In genomic region chr17:35643609-35644236, GRCm38 (mm10) we compare ENCODE assay signal across 32 mouse cellular contexts. TPM values are rescaled to one million over a fixed set of nuclear protein-coding genes. Genes with fewer than 3 reads are reported as not detected.
DNase-seq lines count a peak whose midpoint lies in the region; ATAC-seq lines count a peak whose summit lies in the region.
"Had no signal": no experiment of that assay in that cellular context is flagged by ENCODE, and none has a peak within 500 bp of the region (broad histone marks: within the 10 kb centered on the region; RNA-seq: fewer than 3 reads in every experiment).

Mucl3 (minus strand) TSS chr17:35643695.

- H3K27me3 ChIP-seq in heart, embryonic 12.5 days (replicated peaks), result peaks cover 26% of the 10 kb centered on the region
- H3K27me3 ChIP-seq in kidney, embryonic 16.5 days (ENCODE audit: insufficient read depth, low read length), result no peaks in the 10 kb centered on the region
- peaks cover 13% of the 10 kb centered on the region; the same call in 1 of the 2 replicates for H3K27me3 ChIP-seq in limb, embryonic 10.5 days (ENCODE audit: low read depth, poor library complexity, severe bottlenecking)
- H3K27me3 ChIP-seq: hindbrain, embryonic 15.5 days had no signal

- no peak within 1 kb of the TSS for H3K4me3 ChIP-seq in heart, embryonic 12.5 days
- no peak within 1 kb of the TSS for H3K4me3 ChIP-seq in kidney, embryonic 16.5 days (ENCODE audit: low read length)
- no peak within 1 kb of the TSS for H3K4me3 ChIP-seq in limb, embryonic 10.5 days
- H3K4me3 ChIP-seq: embryonic facial prominence, embryonic 13.5 days; forebrain, embryonic 10.5 days; gastrocnemius, adult 2 months; heart, adult 2 months; hindbrain, embryonic 10.5 days; hindbrain, embryonic 15.5 days; liver, embryonic 12.5 days had no signal

- H3K9ac ChIP-seq in heart, embryonic 12.5 days, result no peak within 1 kb of the TSS
- no peak within 1 kb of the TSS for H3K9ac ChIP-seq in kidney, embryonic 16.5 days (replicated peaks; ENCODE audit: low read length)
- H3K9ac ChIP-seq: embryonic facial prominence, embryonic 13.5 days; hindbrain, embryonic 15.5 days; liver, embryonic 12.5 days; liver, postnatal 0 days had no signal

- no peaks in the 10 kb centered on the region for H3K36me3 ChIP-seq in heart, embryonic 12.5 days
- H3K36me3 ChIP-seq in kidney, embryonic 16.5 days (ENCODE audit: insufficient read depth, low read length), result no peaks in the 10 kb centered on the region
- H3K36me3 ChIP-seq in limb, embryonic 10.5 days, result no peaks in the 10 kb centered on the region
- H3K36me3 ChIP-seq: embryonic facial prominence, embryonic 13.5 days; forebrain, embryonic 10.5 days; hindbrain, embryonic 10.5 days; hindbrain, embryonic 15.5 days; liver, embryonic 12.5 days had no signal

- DNase-seq in heart, adult 9 months (ENCODE audit: low spot score in 2 of 2), result no peak
- no peak for DNase-seq in kidney, adult 8-10 months
- DNase-seq in urinary bladder, adult 2 months (ENCODE audit: low spot score), result peak; percentile 15
- no peak for DNase-seq in urinary bladder, postnatal 10 days (ENCODE audit: low spot score)
- DNase-seq in spleen, postnatal 14 days (ENCODE audit: low spot score in 2 of 2), result no peak
- no peak for DNase-seq in limb, embryonic 10.5 days (ENCODE audit: low spot score)
- DNase-seq: adrenal gland, adult 2 months; adrenal gland, postnatal 36 days; cerebellum, adult 18-20 months; cerebellum, postnatal 10 days; gastrocnemius, adult 2 months; heart, adult 2 months; heart, postnatal 14 days; liver, postnatal 0 days; right cerebral cortex, adult 18-20 months; spleen, adult 18-20 months; thymus, adult 2 months; thymus, postnatal 36 days had no signal

- no peak within 1 kb of the TSS for H3K27ac ChIP-seq in heart, embryonic 12.5 days (ENCODE audit: poor library complexity, severe bottlenecking)
- H3K27ac ChIP-seq in kidney, embryonic 16.5 days (ENCODE audit: low read length), result no peak within 1 kb of the TSS
- no peak within 1 kb of the TSS for H3K27ac ChIP-seq in limb, embryonic 10.5 days
- H3K27ac ChIP-seq: embryonic facial prominence, embryonic 13.5 days; forebrain, embryonic 10.5 days; gastrocnemius, adult 2 months; heart, adult 2 months; hindbrain, embryonic 10.5 days; hindbrain, embryonic 15.5 days; liver, embryonic 12.5 days had no signal

- no peak within 1 kb of the TSS for H3K4me2 ChIP-seq in heart, embryonic 12.5 days
- no peak within 1 kb of the TSS for H3K4me2 ChIP-seq in kidney, embryonic 16.5 days (replicated peaks; ENCODE audit: low read depth, low read length)
- H3K4me2 ChIP-seq: embryonic facial prominence, embryonic 13.5 days; hindbrain, embryonic 15.5 days; liver, embryonic 12.5 days; midbrain, embryonic 11.5 days had no signal

- H3K4me1 ChIP-seq in heart, embryonic 12.5 days (replicated peaks), result peaks cover 9% of the 10 kb centered on the region
- H3K4me1 ChIP-seq in kidney, embryonic 16.5 days (ENCODE audit: insufficient read depth, low read length), result no peaks in the 10 kb centered on the region
- H3K4me1 ChIP-seq in limb, embryonic 10.5 days, result no peaks in the 10 kb centered on the region
- H3K4me1 ChIP-seq: forebrain, embryonic 10.5 days; hindbrain, embryonic 15.5 days; liver, embryonic 12.5 days had no signal

- WGBS in heart, embryonic 12.5 days, result 63% methylated on average over 13 of the region's 13 CpGs
- 59% methylated on average over 13 of the region's 13 CpGs for WGBS in kidney, embryonic 16.5 days
- WGBS in limb, embryonic 10.5 days, result 76% methylated on average over 13 of the region's 13 CpGs

- H3K9me3 ChIP-seq in heart, embryonic 12.5 days (replicated peaks), result no peaks in the 10 kb centered on the region
- H3K9me3 ChIP-seq in kidney, embryonic 16.5 days (ENCODE audit: low read length), result no peaks in the 10 kb centered on the region
- H3K9me3 ChIP-seq in limb, embryonic 10.5 days (replicated peaks), result no peaks in the 10 kb centered on the region
- H3K9me3 ChIP-seq: embryonic facial prominence, embryonic 13.5 days; forebrain, embryonic 10.5 days; hindbrain, embryonic 10.5 days; hindbrain, embryonic 15.5 days; liver, embryonic 12.5 days had no signal

- peak; percentile 41; the same call in 1 of the 2 replicates for ATAC-seq in heart, embryonic 12.5 days (ENCODE audit: insufficient number of reproducible peaks, low FRiP score)
- ATAC-seq in kidney, embryonic 16.5 days (ENCODE audit: low FRiP score, low TSS enrichment), result peak; percentile 28; the same call in 1 of the 2 replicates
- ATAC-seq: activated CD4-positive, CD25-positive, alpha-beta regulatory T cell, adult 4 months; forebrain, embryonic 16.5 days; inflammation-experienced regulatory T-cells, adult 6 months; liver, embryonic 12.5 days; liver, postnatal 0 days; midbrain, embryonic 16.5 days had no signal

RNA-seq across cellular contexts. Expression of gene Mucl3, which starts in this region (rescaled TPM):
- polyA plus RNA-seq in heart, embryonic 12.5 days (2016; fragmentation: Nextera tagmentation; extraction: Ambion mirVana), result 0.14 and 0.37 TPM in 2 replicates
- 0.17 and 0.23 TPM in 2 replicates for polyA plus RNA-seq in kidney, embryonic 16.5 days (2015; fragmentation: Nextera tagmentation; extraction: Ambion mirVana)
- polyA plus RNA-seq in urinary bladder, adult 2 months (2012; rRNA removed), result 0.04 and 0.07 TPM in 2 replicates
- polyA plus RNA-seq in limb, embryonic 10.5 days (2016; fragmentation: Nextera tagmentation; extraction: Ambion mirVana), result 0.08 and 0.24 TPM in 2 replicates
- polyA plus RNA-seq: adrenal gland, adult 2 months; heart, adult 2 months; heart, embryonic 14.5 days; liver, postnatal 0 days; midbrain, embryonic 11.5 days; neural tube, embryonic 11.5 days had no signal

Comparison
In these comparisons a context has a peak if more than half of its experiments do, and no peak if none do; other contexts are left out.
1. Peak in ATAC-seq in heart, embryonic 12.5 days; RNA of the gene not detected or under 1 TPM.
2. Peak in ATAC-seq in kidney, embryonic 16.5 days; RNA of the gene not detected or under 1 TPM.
3. Peak in DNase-seq in urinary bladder, adult 2 months; RNA of the gene not detected or under 1 TPM.